Mouse (Mus musculus): Measurements from ENCODE around the gene Gm29276.
"Not testable (repeated sequence)": the region's sequence is repeated elsewhere in the genome, so short reads cannot be mapped to it uniquely, and the experiment has no call there.

Gene Gm29276

GRCm38 (mm10) chrY:42582150-42582549 lies at the start of gene Gm29276:
Gm29276 (minus strand) TSS chrY:42582250.
- DNase-seq: not testable (repeated sequence)
